Mouse (Mus musculus) heart, embryonic 14.5 days (tissue): ENCODE measurements around the gene Acsf3. TPM values are rescaled to one million over a fixed set of nuclear protein-coding genes. Genes with fewer than 3 reads are reported as not detected.

Experiments used
- polyA plus RNA-seq: library from polyadenylated mRNA; unstranded; fragments of >200 nt; fragmentation: Nextera tagmentation; extraction: Ambion mirVana; gene quantifications from 2 replicates; pipeline ENCODE4 v1.2.1, GENCODE M21; 2014

Acsf3 gene
- polyA plus RNA-seq, 1 experiment from 2014 or later = 15.4 TPM

Other genes with a start within 250 kb of the Acsf3 start
- gene Piezo1, start 224.2 kb upstream of the Acsf3 start, polyA plus RNA-seq = 14.9 and 16.3 TPM in 2 replicates
- gene Cdt1, start 207.5 kb upstream of the Acsf3 start, polyA plus RNA-seq = 23.2 and 27.6 TPM in 2 replicates
- 240 and 243 TPM in 2 replicates for gene Aprt, start 198.6 kb upstream of the Acsf3 start, polyA plus RNA-seq
- gene Galns, start 164.0 kb upstream of the Acsf3 start, polyA plus RNA-seq = 10.3 and 11.2 TPM in 2 replicates
- 78.2 and 84.8 TPM in 2 replicates for gene Trappc2l, start 163.8 kb upstream of the Acsf3 start, polyA plus RNA-seq
- gene Pabpn1l, start 152.7 kb upstream of the Acsf3 start, polyA plus RNA-seq = not detected in 2 replicates
- gene Cbfa2t3, start 76.4 kb upstream of the Acsf3 start, polyA plus RNA-seq = 4.2 and 6.2 TPM in 2 replicates
- gene Cdh15, start 72.5 kb downstream of the Acsf3 start, polyA plus RNA-seq = 0.05 and 0.19 TPM in 2 replicates